Mouse (Mus musculus) spleen, postnatal 4 days (tissue): ENCODE results near the gene Gm44790.
"Not testable (repeated sequence)": the region's sequence is repeated elsewhere in the genome, so short reads cannot be mapped to it uniquely, and the experiment has no call there.

Source experiments
- DNase-seq, 2 experiments: peaks; one replicate each; pipeline ENCODE4 v3.0.0; 2022; ENCODE audit warnings: low spot score in 2 of 2

The Gm44790 gene

DNA sequence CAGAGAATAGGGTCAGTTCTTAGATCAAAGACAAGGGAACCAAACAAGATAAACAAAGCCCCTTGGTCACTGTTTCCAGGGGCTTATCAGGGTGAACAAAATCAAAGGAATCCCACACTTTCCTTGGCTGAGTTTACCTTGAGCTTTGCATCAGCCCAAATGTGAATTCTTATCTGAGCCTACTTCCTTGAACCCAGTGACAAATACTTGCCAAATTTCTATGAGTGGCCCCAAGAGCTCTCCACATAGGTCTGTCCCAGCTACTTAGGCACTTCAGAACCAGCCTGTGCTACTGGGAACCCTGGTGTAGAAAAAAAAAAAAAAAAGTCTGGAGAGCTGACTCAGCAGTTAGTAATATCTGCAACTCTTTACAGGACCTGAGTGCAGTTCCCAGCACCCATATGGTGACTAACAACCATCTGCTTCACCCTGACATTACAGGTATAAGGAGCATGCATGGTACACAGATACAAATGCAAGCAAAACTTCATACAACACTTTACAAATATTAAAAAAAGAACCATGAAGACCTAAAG lies 48.3 kb downstream of the Gm44790 start:
- DNase-seq = no peak

DNA sequence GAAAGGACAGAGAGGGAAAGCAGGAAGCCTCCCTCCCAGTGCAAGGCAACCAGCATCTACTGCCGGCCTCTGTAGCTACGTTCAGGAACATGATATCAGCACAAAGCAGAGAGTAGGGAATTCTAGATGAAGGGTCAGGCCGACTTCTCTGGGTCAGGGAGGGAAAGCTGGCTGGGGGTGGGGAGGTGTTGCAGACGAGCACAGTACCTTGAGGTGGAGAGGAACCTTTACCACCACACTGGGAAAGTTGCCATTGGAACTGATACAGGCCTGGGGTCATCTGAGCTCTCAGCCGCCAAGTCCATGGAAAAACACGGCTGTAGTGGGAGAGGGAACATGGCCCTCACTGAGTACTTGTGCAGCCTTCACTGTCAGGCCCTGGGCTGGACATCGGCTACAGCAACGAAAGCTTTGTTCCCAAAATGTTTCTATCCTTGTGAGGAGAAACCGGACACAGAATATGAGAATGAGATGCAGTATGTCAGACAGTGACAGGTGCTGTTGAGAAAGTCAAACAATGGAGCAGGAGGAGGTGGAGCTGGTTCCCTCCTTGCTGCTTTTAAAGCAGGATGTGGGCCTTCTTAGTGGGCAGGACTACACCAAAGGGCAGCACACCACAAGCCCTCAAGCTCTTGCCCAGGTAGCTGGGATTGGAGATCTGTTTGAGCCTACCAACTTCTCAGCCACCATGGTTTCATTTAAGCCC lies 49.2 kb downstream of the Gm44790 start:
- no peak for DNase-seq

DNA sequence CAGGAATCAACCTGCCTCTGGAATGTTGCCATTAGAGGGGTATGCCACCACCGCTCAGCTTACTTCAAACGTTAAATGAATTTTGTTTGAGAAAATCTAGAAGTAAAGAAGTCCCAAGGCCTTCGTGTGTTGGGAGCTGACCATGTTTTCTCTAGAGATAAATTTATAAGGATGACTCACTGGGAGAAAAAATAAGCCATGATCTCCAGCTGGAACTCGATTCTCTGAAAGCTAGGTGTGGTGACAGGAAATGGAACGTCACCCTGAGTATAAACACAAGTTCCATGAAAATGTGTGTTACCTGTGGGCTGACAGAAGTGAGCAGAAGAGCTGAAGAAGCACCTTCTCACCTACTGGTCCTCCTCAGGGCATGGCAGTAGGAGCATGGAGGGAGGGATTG lies 50.5 kb downstream of the Gm44790 start:
- no peak for DNase-seq

- DNase-seq = no peak
These were observed 52.9 kb downstream of the Gm44790 start for GRCm38 (mm10) chr6:86479311-86479710.

DNA sequence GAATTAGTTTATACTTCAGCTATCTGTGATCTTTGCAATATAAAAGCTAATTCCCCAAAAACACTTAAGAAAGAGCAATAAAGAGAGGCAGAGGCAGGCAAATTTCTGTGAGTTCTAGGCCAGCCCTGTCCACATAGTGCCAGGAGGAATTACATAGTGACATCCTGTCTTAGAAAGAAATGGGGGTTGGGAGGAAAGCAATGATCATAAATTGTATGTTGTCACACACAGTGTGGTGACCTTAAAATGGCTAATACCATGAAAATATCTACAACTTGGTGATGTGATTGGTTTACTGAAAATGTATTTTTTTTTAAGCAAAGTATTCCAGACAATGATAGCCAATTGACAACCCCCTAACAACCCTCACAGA lies 53.3 kb downstream of the Gm44790 start:
- DNase-seq = no peak

- no peak for DNase-seq
These were observed 53.9 kb downstream of the Gm44790 start for GRCm38 (mm10) chr6:86480189-86480831.

DNA sequence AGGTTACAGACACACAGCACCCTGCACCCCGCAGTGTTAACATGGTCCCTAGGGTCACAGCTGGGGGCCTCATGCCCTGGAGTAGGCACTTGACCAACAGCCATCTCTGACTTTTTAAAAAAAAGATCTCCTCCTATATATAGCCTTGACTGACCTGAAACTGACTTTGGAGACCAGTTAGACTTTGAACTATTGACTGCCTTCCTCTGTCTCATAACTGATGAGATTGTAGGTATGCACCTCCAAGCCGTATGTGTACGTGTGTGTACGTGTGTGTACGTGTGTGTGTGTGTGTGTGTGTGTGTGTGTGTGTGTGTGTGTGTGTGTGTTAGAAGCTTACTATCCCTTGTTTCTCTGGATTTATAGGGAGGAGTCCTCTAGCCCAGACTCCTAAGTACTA lies 55.4 kb downstream of the Gm44790 start:
- DNase-seq = no peak

GRCm38 (mm10) chr6:86485943-86486640 lies 59.6 kb downstream of the Gm44790 start:
- DNase-seq = no peak

DNA sequence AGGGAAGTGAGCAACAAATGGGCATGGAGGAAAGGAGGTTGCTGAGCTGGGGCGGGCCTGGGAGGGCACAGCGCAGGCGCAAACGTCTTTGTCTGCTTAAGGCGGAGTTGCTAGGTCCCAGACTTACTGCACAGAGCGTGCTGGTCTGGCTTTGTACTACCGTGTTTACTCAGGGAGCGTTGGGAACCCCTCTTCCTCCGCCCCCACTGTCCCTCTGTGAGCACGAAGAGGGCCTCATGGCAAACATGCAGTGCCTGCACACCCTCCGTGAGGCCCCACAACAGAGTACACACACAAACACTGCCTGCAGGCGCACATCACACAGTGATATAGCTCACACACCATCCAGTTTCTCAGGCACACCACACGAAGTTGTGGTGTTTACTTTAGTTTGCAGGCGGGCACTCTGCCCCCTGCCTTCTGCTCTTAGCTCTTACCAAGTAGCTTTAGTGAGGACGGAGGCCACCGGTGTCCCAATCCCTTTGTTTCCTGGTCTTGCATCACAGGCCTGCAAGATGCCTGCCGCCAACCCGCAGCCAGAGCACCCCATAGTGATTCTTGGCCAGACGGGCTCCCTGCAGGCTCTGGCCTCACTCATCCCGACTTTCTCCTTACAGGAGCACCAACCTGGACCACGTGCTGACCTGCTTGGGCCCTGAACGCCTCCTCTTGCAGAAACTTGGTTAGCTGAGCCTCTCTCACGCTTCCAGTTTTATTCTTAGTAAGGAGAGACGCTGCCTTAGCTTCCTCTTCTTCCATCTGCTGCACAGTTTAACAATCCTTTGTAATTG lies 61.1 kb downstream of the Gm44790 start:
- DNase-seq = peak; percentile 82 to 90

- peak in 1 of 2 experiments; percentile 21 for DNase-seq
These were observed 61.7 kb downstream of the Gm44790 start for GRCm38 (mm10) chr6:86488149-86488485.

- peak in 1 of 2 experiments; percentile 18 for DNase-seq
These were observed 63.5 kb downstream of the Gm44790 start for GRCm38 (mm10) chr6:86489945-86490344.

DNA sequence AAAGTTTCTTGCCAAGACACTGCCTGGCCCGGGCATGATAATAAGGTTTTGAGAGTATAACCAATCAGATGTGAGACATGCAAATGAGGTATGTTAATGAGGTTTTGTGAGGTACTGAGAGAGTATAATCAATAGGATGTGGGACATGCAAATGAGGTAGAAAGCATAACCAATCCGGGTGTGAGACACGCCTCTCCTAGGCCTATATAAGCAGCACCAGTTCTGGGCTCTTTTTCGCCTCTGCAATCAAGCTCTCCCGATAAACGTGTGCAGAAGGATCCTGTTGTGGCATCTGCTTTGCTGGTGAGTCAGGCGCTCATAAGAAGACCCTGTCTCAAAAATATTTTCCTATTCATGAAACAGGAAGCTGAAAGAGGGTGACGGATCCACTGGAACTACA lies 64.0 kb downstream of the Gm44790 start:
- not testable (repeated sequence) for DNase-seq

DNA sequence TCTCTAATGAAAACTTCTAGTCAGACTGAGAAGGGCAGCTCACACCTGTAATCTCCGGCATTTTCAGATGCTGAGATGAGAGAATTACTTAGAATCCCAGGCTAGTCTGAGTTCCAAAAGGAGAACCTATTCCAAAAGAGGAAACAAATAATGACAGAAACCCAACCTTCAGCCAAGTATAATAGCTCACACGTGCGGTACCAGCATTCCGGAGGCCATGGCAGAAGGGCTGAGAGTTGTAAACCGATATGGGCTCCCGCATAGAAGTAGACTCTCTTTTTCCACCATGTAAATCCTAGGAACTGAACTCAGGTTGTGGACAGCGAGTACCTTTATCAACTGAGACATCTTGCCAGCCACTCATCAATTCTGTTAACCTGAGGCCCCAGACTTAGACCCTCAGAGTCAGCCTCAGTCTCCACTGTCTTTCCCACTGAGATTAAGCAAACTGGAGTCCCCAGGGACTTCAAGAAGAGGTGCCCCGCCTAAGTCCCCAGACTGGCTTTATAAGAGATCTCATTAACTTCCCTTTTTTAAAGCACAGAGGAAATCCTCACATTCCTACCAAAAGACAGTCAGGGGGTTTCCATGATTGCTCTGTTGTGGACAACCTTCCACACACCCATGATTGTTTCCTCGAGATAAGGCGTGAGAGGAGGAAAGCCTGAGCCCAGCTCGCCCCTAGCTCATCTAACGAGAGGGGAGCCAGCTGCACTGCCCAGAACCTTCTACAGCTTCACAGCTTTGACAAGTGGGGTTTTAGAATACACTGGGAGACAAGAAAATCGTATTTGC lies 67.2 kb downstream of the Gm44790 start:
- no peak for DNase-seq

DNA sequence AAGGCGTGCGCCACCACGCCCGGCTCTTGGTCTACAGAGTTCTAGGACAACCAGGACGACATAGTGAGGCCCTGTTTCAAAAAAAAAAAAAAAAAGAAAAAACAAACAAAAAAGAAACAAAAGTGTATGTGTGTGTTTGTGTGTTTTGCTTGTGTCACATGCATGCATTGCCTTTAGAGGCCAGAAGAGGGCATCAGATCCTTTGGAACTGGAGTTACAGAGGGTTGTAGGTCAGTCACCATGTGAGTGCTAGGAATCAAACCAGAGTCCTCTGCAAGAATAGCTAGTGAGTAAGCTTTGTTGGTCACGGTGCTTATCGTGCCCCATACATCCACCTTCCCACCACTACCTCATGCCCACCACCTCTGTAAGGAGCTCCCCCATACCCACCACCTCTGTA lies 68.3 kb downstream of the Gm44790 start:
- no peak for DNase-seq
